Mouse (Mus musculus) sigmoid colon, adult 10 weeks (tissue): ENCODE measurements around the gene Acaa1b. TPM values are rescaled to one million over a fixed set of nuclear protein-coding genes. Genes with fewer than 3 reads are reported as not detected.

Experiments used
- polyA plus RNA-seq: library from polyadenylated mRNA; stranded (reverse); fragments of 350-450 nt; fragmentation: Illumina TruSeq; extraction: RNeasy Lipid Tissue Mini Kit (QIAGEN cat#74804); gene quantifications from one replicate; pipeline ENCODE4 v1.2.3, GENCODE M21; 2014; ENCODE audit warnings: low read depth, low replicate concordance

The Acaa1b gene
- polyA plus RNA-seq, result not detected

DNA sequence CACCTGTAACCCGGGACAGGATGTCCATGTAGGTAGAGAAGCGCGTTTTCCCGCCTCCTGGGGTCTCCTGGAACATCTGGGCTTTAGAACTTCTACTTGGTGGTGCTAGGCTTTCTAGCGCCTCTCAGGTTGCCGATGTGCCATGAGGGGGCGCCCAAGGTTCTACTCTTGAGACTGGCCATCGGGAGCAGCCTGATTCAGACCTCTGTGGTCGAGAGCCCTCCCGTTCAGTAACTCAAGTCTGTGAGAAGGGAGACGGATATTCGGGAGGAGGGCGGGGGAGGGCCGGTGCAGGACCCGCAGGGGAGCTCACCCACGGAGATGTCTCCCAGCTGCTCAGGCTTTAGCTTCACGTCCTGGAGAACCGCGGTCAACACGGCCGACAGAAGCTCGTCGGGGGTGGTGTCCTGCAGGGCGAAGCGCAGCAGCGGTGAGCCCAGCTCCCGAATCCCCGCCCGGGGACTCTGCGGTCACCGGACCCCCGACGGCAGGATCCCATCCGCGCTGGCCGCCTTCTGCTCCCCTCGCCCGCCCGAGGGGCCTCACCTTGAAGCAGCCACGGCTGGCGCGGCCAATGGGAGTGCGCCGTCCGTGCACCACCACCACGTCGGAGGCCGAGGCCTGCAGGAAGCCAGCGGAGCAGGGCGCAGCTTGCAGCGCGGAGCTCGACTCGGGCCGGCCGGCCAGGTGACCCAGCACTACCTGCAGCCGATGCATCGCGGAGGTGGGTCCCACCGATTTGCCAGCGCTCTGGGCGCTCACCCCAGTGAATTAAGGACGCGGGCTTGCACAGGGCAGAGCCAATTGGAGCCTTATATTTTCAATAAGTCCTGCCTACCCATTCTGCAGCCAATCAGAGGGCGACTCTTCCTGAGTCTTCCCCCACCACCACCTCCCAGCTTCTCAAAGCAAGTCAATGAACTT is at the start of gene Acaa1b:
Gene Acaa1b, minus strand, starts transcription at position 816 of the 924 bp plus-strand sequence.

DNA sequence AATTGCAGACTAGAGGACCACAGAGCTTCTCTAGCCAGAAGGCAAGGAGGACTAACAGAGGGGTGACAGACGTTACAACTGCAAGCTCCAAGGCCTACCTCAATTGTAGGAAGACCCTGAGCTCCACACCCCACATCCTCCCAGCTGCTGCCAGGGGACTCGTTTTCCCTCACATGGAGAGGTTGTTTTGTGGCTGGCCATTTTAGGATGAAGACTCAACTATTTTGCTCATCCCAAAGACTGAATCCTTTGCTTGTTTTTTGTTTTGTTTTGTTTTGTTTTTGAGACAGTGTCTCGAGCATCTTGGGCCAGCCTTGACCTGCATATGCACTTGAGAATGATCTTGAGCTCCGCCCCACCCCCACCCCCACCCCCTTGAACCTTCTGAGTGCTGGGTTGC is 2.0 kb upstream of the Acaa1b start, which contains the start of gene Gm47289:
Gene Gm47289, plus strand, starts transcription at position 301 of the 400 bp plus-strand sequence.

DNA sequence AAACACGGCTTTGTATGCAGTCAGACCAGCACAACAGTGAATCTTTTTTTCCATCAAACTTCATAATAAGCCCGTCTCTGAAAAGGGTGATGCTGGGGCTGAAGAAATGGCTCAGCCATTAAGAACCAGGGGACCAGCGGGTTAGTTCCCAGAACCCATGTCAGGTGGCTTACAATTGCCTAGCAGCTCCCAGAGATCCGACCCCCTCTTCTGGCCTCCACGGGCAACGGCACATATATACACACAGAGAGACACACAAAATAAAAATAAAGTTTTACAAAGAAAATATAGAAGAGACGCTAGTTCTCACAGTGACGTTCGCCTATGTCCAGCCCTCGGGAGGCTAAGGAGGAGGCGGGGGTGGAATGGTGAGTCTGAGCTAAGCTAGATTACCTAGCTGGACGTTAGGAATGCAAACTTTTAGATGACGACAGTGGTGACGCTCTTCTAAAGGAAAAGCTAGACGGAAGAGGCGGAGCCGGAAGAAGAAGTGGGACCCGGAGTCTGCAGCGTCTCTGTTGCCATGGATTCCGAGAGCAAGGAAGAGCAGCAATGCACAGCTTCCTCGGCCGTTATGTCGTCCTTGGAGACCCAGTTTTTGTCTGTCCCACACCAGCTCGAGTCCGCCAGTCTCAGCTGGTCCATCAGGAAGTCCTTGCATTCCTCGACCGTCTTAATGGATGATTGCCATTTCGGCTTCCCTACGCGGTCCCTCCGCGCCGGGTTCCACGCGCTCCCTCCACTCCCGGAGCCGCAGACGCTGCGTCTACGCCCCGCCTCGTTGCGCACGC is 54.7 kb downstream of the Acaa1b start, which contains the start of gene Dlec1:
Gene Dlec1, plus strand, starts transcription at position 487 of the 791 bp plus-strand sequence.

Other genes starting within 250 kb of the Acaa1b start
- 33.7 TPM for gene Ctdspl, start 230.6 kb downstream of the Acaa1b start, polyA plus RNA-seq
- gene Vill, start 104.3 kb downstream of the Acaa1b start, polyA plus RNA-seq, result 3.2 TPM
- gene Plcd1, start 63.6 kb downstream of the Acaa1b start, polyA plus RNA-seq, result 1.1 TPM
- gene Dlec1, start 54.6 kb downstream of the Acaa1b start, polyA plus RNA-seq, result 0.16 TPM
- gene Gm47289, start 2.1 kb upstream of the Acaa1b start, polyA plus RNA-seq, result not detected
- gene Slc22a13, start 52.0 kb upstream of the Acaa1b start, polyA plus RNA-seq, result not detected
- gene Oxsr1, start 165.3 kb upstream of the Acaa1b start, polyA plus RNA-seq, result 57.5 TPM
- 7.2 TPM for gene Acaa1a, start 182.6 kb upstream of the Acaa1b start, polyA plus RNA-seq
- gene Myd88, start 184.3 kb upstream of the Acaa1b start, polyA plus RNA-seq, result 8.8 TPM
- 3.6 TPM for gene Xylb, start 200.3 kb upstream of the Acaa1b start, polyA plus RNA-seq
- gene Slc22a14, start 208.5 kb upstream of the Acaa1b start, polyA plus RNA-seq, result not detected
- 1.1 TPM for gene Acvr2b, start 245.0 kb upstream of the Acaa1b start, polyA plus RNA-seq